Mouse (Mus musculus) embryonic facial prominence, embryonic 11.5 days (tissue): Measurements from ENCODE around the gene Gls2. TPM values are rescaled to one million over a fixed set of nuclear protein-coding genes. Genes with fewer than 3 reads are reported as not detected.
"Not testable (repeated sequence)": the region's sequence is repeated elsewhere in the genome, so short reads cannot be mapped to it uniquely, and the experiment has no call there.

ENCODE experiments used
- ATAC-seq: fragments of 200-750 bp; cut with Nextera tagmentation; replicated peaks from 2 replicates; pipeline ENCODE4 v1.8.0; 2017; ENCODE audit warnings: low read depth; ENCODE audit not compliant: insufficient number of reproducible peaks, low FRiP score, low TSS enrichment
- DNase-seq: peaks from one replicate; pipeline ENCODE4 v3.0.0-alpha.2; 2015; ENCODE audit warnings: low spot score
- H3K27ac ChIP-seq: fragments of 300-500 bp; sonication (generic); replicated peaks from 2 replicates; pipeline ENCODE4 v1.5.1; 2014; ENCODE audit warnings: mild to moderate bottlenecking, low read depth, low read length, control low read depth
- H3K27me3 ChIP-seq: fragments of 300-500 bp; sonication (generic); 2 replicates; pipeline ENCODE4 v1.6.1; 2014; ENCODE audit warnings: mild to moderate bottlenecking, low read length, moderate library complexity, mixed read lengths; ENCODE audit not compliant: control insufficient read depth, insufficient read depth
- H3K36me3 ChIP-seq: fragments of 300-500 bp; sonication (generic); replicated peaks from 2 replicates; pipeline ENCODE4 v1.6.1; 2014; ENCODE audit warnings: low read depth, mild to moderate bottlenecking, low read length, moderate library complexity, mixed read lengths; ENCODE audit not compliant: control insufficient read depth, insufficient read depth
- H3K4me1 ChIP-seq: fragments of 300-500 bp; sonication (generic); 2 replicates; pipeline ENCODE4 v1.6.1; 2014; ENCODE audit warnings: low read length, mixed read lengths; ENCODE audit not compliant: control insufficient read depth, insufficient read depth
- H3K4me2 ChIP-seq: fragments of 300-500 bp; sonication (generic); 2 replicates; pipeline ENCODE4 v1.6.1; 2014; ENCODE audit warnings: low read depth, mild to moderate bottlenecking, control low read depth, low read length, moderate library complexity
- H3K4me3 ChIP-seq: fragments of 300-500 bp; sonication (generic); 2 replicates; pipeline ENCODE4 v1.5.1; 2014; ENCODE audit warnings: low read depth, low read length, control low read depth
- H3K9ac ChIP-seq: fragments of 300-500 bp; sonication (generic); replicated peaks from 2 replicates; pipeline ENCODE4 v1.6.1; 2014; ENCODE audit warnings: mild to moderate bottlenecking, control low read depth, low read length
- H3K9me3 ChIP-seq: fragments of 300-500 bp; sonication (generic); replicated peaks from 2 replicates; pipeline ENCODE4 v1.6.1; 2016; ENCODE audit warnings: mild to moderate bottlenecking, low read length, inconsistent platforms, mixed read lengths; ENCODE audit not compliant: control insufficient read depth
- WGBS: fragments of 180-500 bp; shearing (Covaris S2); extraction: QIAGEN DNeasy Blood & Tissue Kit; methylation state at CpG from one replicate; pipeline ENCODE4 v1.1.7; 2014; 5-methylcytosine and 5-hydroxymethylcytosine counted together
- polyA plus RNA-seq: library from polyadenylated mRNA; unstranded; fragments of >200 nt; fragmentation: Nextera tagmentation; extraction: Ambion mirVana; gene quantifications from 2 replicates; pipeline ENCODE4 v1.2.1, GENCODE M21; 2014

The Gls2 gene
- polyA plus RNA-seq, 1 experiment from 2014 or later = 0.76 TPM

GRCm38 (mm10) chr10:128187181-128187605 lies 7.1 kb upstream of the Gls2 start:
- Histone ChIP-seq H3K27ac (no peak overlapping the region), H3K36me3 (no peaks in the 10 kb centered on the region), H3K27me3 (no peaks in the 10 kb centered on the region), H3K4me3 (no peak overlapping the region), H3K9ac (no peak overlapping the region), H3K4me1 (no peaks in the 10 kb centered on the region), H3K4me2 (no peak overlapping the region), H3K9me3 (no peaks in the 10 kb centered on the region)
- ATAC-seq = no peak
- WGBS = 70% methylated on average over 5 of the region's 5 CpGs
- no peak for DNase-seq

GRCm38 (mm10) chr10:128188242-128188877 lies 5.9 kb upstream of the Gls2 start:
- 51% methylated on average over 2 of the region's 2 CpGs for WGBS
- Histone ChIP-seq H3K9me3 (no peaks in the 10 kb centered on the region), H3K9ac (no peak overlapping the region), H3K4me2 (no peak overlapping the region), H3K36me3 (no peaks in the 10 kb centered on the region), H3K27ac (no peak overlapping the region), H3K27me3 (no peaks in the 10 kb centered on the region), H3K4me1 (no peaks in the 10 kb centered on the region), H3K4me3 (no peak overlapping the region)
- ATAC-seq = no peak
- peak; percentile 91 for DNase-seq

- Histone ChIP-seq H3K36me3 (no peaks in the 10 kb centered on the region), H3K27me3 (peaks cover 13% of the 10 kb centered on the region), H3K4me2 (no peak overlapping the region), H3K27ac (no peak overlapping the region), H3K9me3 (no peaks in the 10 kb centered on the region), H3K9ac (no peak overlapping the region), H3K4me3 (no peak overlapping the region), H3K4me1 (no peaks in the 10 kb centered on the region)
- DNase-seq (no peak), ATAC-seq (no peak)
- 84% methylated on average over 2 of the region's 2 CpGs for WGBS
Observed at GRCm38 (mm10) chr10:128191472-128191871, 2.8 kb upstream of the Gls2 start.

GRCm38 (mm10) chr10:128192030-128192766 lies 2.1 kb upstream of the Gls2 start:
- not testable (repeated sequence) for H3K9me3 ChIP-seq, H3K36me3 ChIP-seq, ATAC-seq

GRCm38 (mm10) chr10:128193113-128193512 lies 1.1 kb upstream of the Gls2 start:
- no peak for ATAC-seq
- no peak for DNase-seq
- no peaks in the 10 kb centered on the region for H3K9me3 ChIP-seq
- no peak overlapping the region for H3K4me2 ChIP-seq
- no peak overlapping the region for H3K4me3 ChIP-seq
- H3K36me3 ChIP-seq = no peaks in the 10 kb centered on the region
- peaks cover 13% of the 10 kb centered on the region for H3K27me3 ChIP-seq
- H3K4me1 ChIP-seq = no peaks in the 10 kb centered on the region
- no peak overlapping the region for H3K9ac ChIP-seq
- no peak overlapping the region for H3K27ac ChIP-seq
- 91% methylated on average over 6 of the region's 6 CpGs for WGBS

More at GRCm38 (mm10) chr10:128192030-128192766, 2.1 kb upstream of the Gls2 start:
- H3K27me3 ChIP-seq = peaks cover 13% of the 10 kb centered on the region
- H3K4me3 ChIP-seq, DNase-seq, H3K27ac ChIP-seq, H3K4me2 ChIP-seq, H3K9ac ChIP-seq, H3K4me1 ChIP-seq: not testable (repeated sequence)
- 88% methylated on average over 3 of the region's 3 CpGs for WGBS

- H3K4me1 ChIP-seq = no peaks in the 10 kb centered on the region
- H3K4me2 ChIP-seq = peak overlapping the region; percentile 98
- peak; percentile 92 for ATAC-seq
- no peak overlapping the region for H3K27ac ChIP-seq
- H3K9ac ChIP-seq = peak overlapping the region; percentile 63
- H3K9me3 ChIP-seq = no peaks in the 10 kb centered on the region
- H3K27me3 ChIP-seq = peaks cover 13% of the 10 kb centered on the region
- DNase-seq = no peak
- no peaks in the 10 kb centered on the region for H3K36me3 ChIP-seq
- under 1% methylated on average over 56 of the region's 79 CpGs for WGBS
- H3K4me3 ChIP-seq = peak overlapping the region; percentile 66
Observed at GRCm38 (mm10) chr10:128194551-128195461, 549 bp downstream of the Gls2 start.

- Histone ChIP-seq H3K36me3 (no peaks in the 10 kb centered on the region), H3K9me3 (no peaks in the 10 kb centered on the region), H3K9ac (no peak overlapping the region), H3K4me3 (no peak overlapping the region), H3K4me1 (no peaks in the 10 kb centered on the region), H3K4me2 (no peak overlapping the region), H3K27ac (no peak overlapping the region), H3K27me3 (no peaks in the 10 kb centered on the region)
- no peak for DNase-seq
- ATAC-seq = no peak
- 81% methylated on average over 6 of the region's 6 CpGs for WGBS
Observed at GRCm38 (mm10) chr10:128201856-128202255, 7.6 kb downstream of the Gls2 start.
